Mouse (Mus musculus) heart, postnatal 0 days (tissue): ENCODE measurements around the gene Syn3. TPM values are rescaled to one million over a fixed set of nuclear protein-coding genes. Genes with fewer than 3 reads are reported as not detected.
A peak's percentile ranks its signal among the peaks of the same experiment; 100 is the strongest.

Source experiments
- ATAC-seq: fragments of 200-750 bp; cut with Nextera tagmentation; 2 replicates; pipeline ENCODE4 v1.8.0; 2017; ENCODE audit warnings: low read depth, moderate number of reproducible peaks, moderate library complexity; ENCODE audit not compliant: insufficient read depth
- DNase-seq: peaks from one replicate; pipeline ENCODE4 v3.0.0-alpha.2; 2016; ENCODE audit warnings: low spot score
- H3K27ac ChIP-seq: fragments of 300-500 bp; sonication (generic); 2 replicates; pipeline ENCODE4 v1.5.1; 2014; ENCODE audit warnings: low read depth, mild to moderate bottlenecking
- H3K27me3 ChIP-seq: fragments of 300-500 bp; sonication (generic); 2 replicates; pipeline ENCODE4 v1.6.1; 2014; ENCODE audit warnings: low read length, mixed read lengths; ENCODE audit not compliant: control insufficient read depth, insufficient read depth
- H3K36me3 ChIP-seq: fragments of 300-500 bp; sonication (generic); replicated peaks from 2 replicates; pipeline ENCODE4 v1.6.1; 2014; ENCODE audit warnings: low read length, mixed read lengths; ENCODE audit not compliant: control insufficient read depth, insufficient read depth
- H3K4me1 ChIP-seq: fragments of 300-500 bp; sonication (generic); 2 replicates; pipeline ENCODE4 v1.6.1; 2014; ENCODE audit warnings: antibody characterized with exemption; ENCODE audit not compliant: control insufficient read depth, insufficient read depth
- H3K4me2 ChIP-seq: fragments of 300-500 bp; sonication (generic); 2 replicates; pipeline ENCODE4 v1.6.1; 2014; ENCODE audit warnings: low read depth, mild to moderate bottlenecking, low read length, moderate library complexity
- H3K4me3 ChIP-seq: fragments of 300-500 bp; sonication (generic); 2 replicates; pipeline ENCODE4 v1.5.1; 2014; ENCODE audit warnings: low read depth, low read length
- H3K9ac ChIP-seq: fragments of 300-500 bp; sonication (generic); replicated peaks from 2 replicates; pipeline ENCODE4 v1.6.1; 2014; ENCODE audit warnings: low read depth, low read length, mixed read lengths
- H3K9me3 ChIP-seq: fragments of 300-500 bp; sonication (generic); replicated peaks from 2 replicates; pipeline ENCODE4 v1.6.1; 2016; ENCODE audit warnings: low read length; ENCODE audit not compliant: control insufficient read depth
- CTCF ChIP-seq: IDR thresholded peaks from 2 replicates; pipeline ENCODE4 v1.5.1; 2016; ENCODE audit warnings: antibody characterized with exemption, control low read depth, low read depth
- EP300 ChIP-seq: IDR thresholded peaks from 2 replicates; pipeline ENCODE4 v1.6.1; 2016; ENCODE audit warnings: antibody characterized with exemption, low read depth
- WGBS: fragments of 180-500 bp; shearing (Covaris S2); extraction: QIAGEN DNeasy Blood & Tissue Kit; methylation state at CpG from one replicate; pipeline ENCODE4 v1.1.7; 2014; 5-methylcytosine and 5-hydroxymethylcytosine counted together
- polyA plus RNA-seq: library from polyadenylated mRNA; unstranded; fragments of >200 nt; fragmentation: Nextera tagmentation; extraction: Ambion mirVana; gene quantifications from 2 replicates; pipeline ENCODE4 v1.2.1, GENCODE M21; 2015
- total RNA-seq: library from RNA; depleted of rRNA; stranded (reverse); fragments of >200 nt; gene quantifications from 2 replicates; pipeline ENCODE4 v1.2.3, GENCODE M21; 2014; ENCODE audit warnings: low replicate concordance

Syn3 gene
- total and polyA plus RNA-seq, 2 experiments from 2014 or later, result 0.48 TPM; not detected in 1

- Histone ChIP-seq H3K36me3 (peaks cover 15% of the 10 kb centered on the region), H3K4me1 (peaks cover 83% of the 10 kb centered on the region), H3K27ac (no peak overlapping the region), H3K4me2 (no peak overlapping the region), H3K4me3 (no peak overlapping the region), H3K27me3 (no peaks in the 10 kb centered on the region), H3K9me3 (no peaks in the 10 kb centered on the region), H3K9ac (no peak overlapping the region)
- TF ChIP-seq CTCF (no peak), EP300 (no peak)
- DNase-seq, result no peak
- ATAC-seq, result no peak
- WGBS, result 77% methylated on average over 8 of the region's 8 CpGs
Observed at GRCm38 (mm10) chr10:86334581-86334980, 164.1 kb downstream of the Syn3 start.

GRCm38 (mm10) chr10:86332942-86333341 lies 165.8 kb downstream of the Syn3 start:
- H3K27ac ChIP-seq, result no peak overlapping the region
- H3K9me3 ChIP-seq, result no peaks in the 10 kb centered on the region
- H3K4me2 ChIP-seq, result no peak overlapping the region
- no peak for DNase-seq
- H3K27me3 ChIP-seq, result no peaks in the 10 kb centered on the region
- H3K4me3 ChIP-seq, result no peak overlapping the region
- TF ChIP-seq EP300 (no peak), CTCF (no peak)
- H3K36me3 ChIP-seq, result peaks cover 4% of the 10 kb centered on the region; the same call in 1 of the 2 replicates
- no peak overlapping the region for H3K9ac ChIP-seq
- ATAC-seq, result no peak
- WGBS, result 44% methylated on average over 3 of the region's 3 CpGs
- peaks cover 80% of the 10 kb centered on the region for H3K4me1 ChIP-seq

DNA sequence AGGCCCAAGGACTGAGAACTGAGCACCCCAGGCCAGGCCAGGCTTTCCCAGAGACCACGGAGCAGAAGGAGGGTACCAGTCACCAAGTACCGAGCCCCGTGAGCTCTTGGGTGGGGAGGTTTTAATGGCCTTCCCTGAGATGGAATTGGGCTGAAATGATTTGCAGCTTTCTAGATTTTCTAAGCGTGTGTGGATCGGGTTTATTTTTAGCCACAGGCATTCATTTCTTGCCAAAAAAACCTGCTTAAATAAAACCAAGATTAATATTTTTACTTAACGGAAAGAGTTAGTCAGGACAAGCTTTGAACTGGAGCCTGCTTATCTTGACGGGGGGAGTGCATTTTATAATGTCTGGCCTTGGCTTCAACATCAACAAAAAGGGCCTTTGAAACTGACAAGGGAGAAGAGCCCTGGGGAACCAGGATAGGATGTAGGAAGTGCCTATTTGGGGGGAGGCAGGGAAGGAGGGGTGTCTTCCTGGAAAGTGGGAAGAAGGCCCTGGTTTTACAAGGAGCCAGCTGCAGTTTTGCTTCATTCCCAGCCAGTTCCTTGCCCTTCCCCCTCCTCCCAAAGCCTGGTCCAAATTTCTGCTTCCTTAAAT lies 166.9 kb downstream of the Syn3 start:
- DNase-seq (no peak), ATAC-seq (peak; percentile 45)
- Histone ChIP-seq H3K27ac (peak overlapping the region; percentile 86), H3K9me3 (no peaks in the 10 kb centered on the region), H3K9ac (no peak overlapping the region), H3K27me3 (no peaks in the 10 kb centered on the region), H3K36me3 (peaks cover 14% of the 10 kb centered on the region), H3K4me1 (peaks cover 69% of the 10 kb centered on the region), H3K4me2 (peak overlapping the region; percentile 17; the same call in 1 of the 2 replicates), H3K4me3 (no peak overlapping the region)
- 23% methylated on average over 7 of the region's 7 CpGs for WGBS
- TF ChIP-seq EP300 (peak; percentile 88), CTCF (no peak)

DNA sequence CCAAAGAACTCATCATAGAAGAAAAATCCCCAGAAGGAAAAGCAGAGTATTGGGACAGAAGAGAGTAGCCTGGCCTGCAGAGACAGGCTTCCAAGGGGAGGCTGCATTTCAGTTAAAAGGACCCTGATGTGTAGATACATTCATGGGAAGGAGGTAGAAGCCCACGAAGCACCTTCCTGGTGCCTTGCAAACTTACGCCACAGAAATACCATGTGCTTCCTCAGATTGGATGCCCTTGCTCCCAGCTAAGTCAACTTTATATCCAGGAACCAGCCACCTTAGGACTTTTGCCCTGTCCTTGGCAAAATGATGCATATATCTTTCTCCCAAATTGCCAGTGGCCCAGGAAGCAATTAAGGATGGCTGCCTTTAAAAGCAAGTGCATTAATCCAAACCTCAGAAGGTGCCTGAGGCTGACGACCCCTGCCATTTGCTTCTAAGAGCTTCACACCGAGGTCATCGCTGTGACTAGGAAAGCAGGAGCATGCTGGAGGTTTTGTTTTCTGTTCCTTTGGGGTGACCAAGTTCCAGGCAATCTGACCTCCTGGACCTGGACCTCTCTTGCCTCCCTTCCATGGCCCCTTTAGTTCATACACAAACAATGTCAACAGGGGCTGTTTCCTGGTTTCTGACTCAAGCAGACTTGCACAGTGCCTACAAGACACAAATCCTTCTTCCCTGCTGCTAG lies 167.6 kb downstream of the Syn3 start:
- TF ChIP-seq EP300 (no peak), CTCF (no peak)
- Histone ChIP-seq H3K4me2 (peak overlapping the region; percentile 17; the same call in 1 of the 2 replicates), H3K4me3 (no peak overlapping the region), H3K4me1 (peaks cover 62% of the 10 kb centered on the region), H3K36me3 (peaks cover 17% of the 10 kb centered on the region), H3K9me3 (no peaks in the 10 kb centered on the region), H3K9ac (no peak overlapping the region), H3K27me3 (no peaks in the 10 kb centered on the region), H3K27ac (peak overlapping the region; percentile 86)
- 58% methylated on average over 5 of the region's 5 CpGs for WGBS
- ATAC-seq (no peak), DNase-seq (no peak)

- Histone ChIP-seq H3K9ac (no peak overlapping the region), H3K9me3 (no peaks in the 10 kb centered on the region), H3K36me3 (peaks cover 13% of the 10 kb centered on the region), H3K27me3 (no peaks in the 10 kb centered on the region), H3K4me3 (no peak overlapping the region), H3K27ac (peak overlapping the region; percentile 86; the same call in 1 of the 2 replicates), H3K4me1 (peaks cover 56% of the 10 kb centered on the region), H3K4me2 (no peak overlapping the region)
- 80% methylated on average over 8 of the region's 8 CpGs for WGBS
- DNase-seq (no peak), ATAC-seq (no peak)
- TF ChIP-seq EP300, result no peak
- TF ChIP-seq CTCF, result no peak
Observed at GRCm38 (mm10) chr10:86329241-86329882, 169.3 kb downstream of the Syn3 start.
